Mouse (Mus musculus): ENCODE data around the gene Samd5. TPM values are rescaled to one million over a fixed set of nuclear protein-coding genes. Genes with fewer than 3 reads are reported as not detected.

The Samd5 gene
- polyA plus RNA-seq, 1 experiment from 2014 or later = 2.5 TPM

- no peak overlapping the region for H3K9ac ChIP-seq (replicated peaks; ENCODE audit: low read length)
- no peaks in the 10 kb centered on the region for H3K36me3 ChIP-seq (ENCODE audit: insufficient read depth, low read length)
- no peaks in the 10 kb centered on the region for H3K27me3 ChIP-seq (ENCODE audit: insufficient read depth, low read length)
- no peaks in the 10 kb centered on the region for H3K9me3 ChIP-seq (ENCODE audit: low read length)
- WGBS = 71% methylated on average over 2 of the region's 2 CpGs
- no peak overlapping the region for H3K27ac ChIP-seq (ENCODE audit: low read length)
- H3K4me3 ChIP-seq (ENCODE audit: low read length) = no peak overlapping the region
- H3K4me2 ChIP-seq (replicated peaks; ENCODE audit: low read depth, low read length) = no peak overlapping the region
- H3K4me1 ChIP-seq (ENCODE audit: insufficient read depth, low read length) = peaks cover 11% of the 10 kb centered on the region; the same call in 1 of the 2 replicates
- ATAC-seq (ENCODE audit: low FRiP score, low TSS enrichment) = no peak
Observed at GRCm38 (mm10) chr10:9640056-9640455, 35.0 kb downstream of the Samd5 start.

GRCm38 (mm10) chr10:9625356-9625755, 49.7 kb downstream of the Samd5 start:
- no peak for ATAC-seq (ENCODE audit: low FRiP score, low TSS enrichment)
- WGBS = 72% methylated on average over 1 of the region's 1 CpGs
- Histone ChIP-seq H3K27ac (ENCODE audit: low read length) (no peak overlapping the region), H3K27me3 (ENCODE audit: insufficient read depth, low read length) (no peaks in the 10 kb centered on the region), H3K4me2 (replicated peaks; ENCODE audit: low read depth, low read length) (no peak overlapping the region), H3K4me3 (ENCODE audit: low read length) (no peak overlapping the region), H3K9me3 (ENCODE audit: low read length) (no peaks in the 10 kb centered on the region), H3K36me3 (ENCODE audit: insufficient read depth, low read length) (no peaks in the 10 kb centered on the region), H3K4me1 (ENCODE audit: insufficient read depth, low read length) (peaks cover 6% of the 10 kb centered on the region), H3K9ac (replicated peaks; ENCODE audit: low read length) (no peak overlapping the region)

GRCm38 (mm10) chr10:9621926-9622688, 52.9 kb downstream of the Samd5 start:
- H3K9me3 ChIP-seq (ENCODE audit: low read length) = no peaks in the 10 kb centered on the region
- H3K4me2 ChIP-seq (replicated peaks; ENCODE audit: low read depth, low read length) = no peak overlapping the region
- H3K27me3 ChIP-seq (ENCODE audit: insufficient read depth, low read length) = no peaks in the 10 kb centered on the region
- no peak overlapping the region for H3K27ac ChIP-seq (ENCODE audit: low read length)
- H3K4me1 ChIP-seq (ENCODE audit: insufficient read depth, low read length) = peaks cover 6% of the 10 kb centered on the region
- no peak for ATAC-seq (ENCODE audit: low FRiP score, low TSS enrichment)
- H3K9ac ChIP-seq (replicated peaks; ENCODE audit: low read length) = no peak overlapping the region
- H3K4me3 ChIP-seq (ENCODE audit: low read length) = no peak overlapping the region
- 86% methylated on average over 3 of the region's 3 CpGs for WGBS
- H3K36me3 ChIP-seq (ENCODE audit: insufficient read depth, low read length) = no peaks in the 10 kb centered on the region

- Histone ChIP-seq H3K27ac (ENCODE audit: low read length) (0 out of 2 replicates have a peak overlapping the region, but pooled peaks have one; percentile 43), H3K36me3 (ENCODE audit: insufficient read depth, low read length) (no peaks in the 10 kb centered on the region), H3K4me2 (replicated peaks; ENCODE audit: low read depth, low read length) (no peak overlapping the region), H3K4me1 (ENCODE audit: insufficient read depth, low read length) (peaks cover 6% of the 10 kb centered on the region), H3K9me3 (ENCODE audit: low read length) (no peaks in the 10 kb centered on the region), H3K9ac (replicated peaks; ENCODE audit: low read length) (no peak overlapping the region), H3K4me3 (ENCODE audit: low read length) (no peak overlapping the region), H3K27me3 (ENCODE audit: insufficient read depth, low read length) (no peaks in the 10 kb centered on the region)
- ATAC-seq (ENCODE audit: low FRiP score, low TSS enrichment) = no peak
- WGBS = 60% methylated on average over 1 of the region's 1 CpGs
Observed at GRCm38 (mm10) chr10:9621055-9621454, 54.0 kb downstream of the Samd5 start.

GRCm38 (mm10) chr10:9615009-9615408, 60.0 kb downstream of the Samd5 start:
- H3K36me3 ChIP-seq (ENCODE audit: insufficient read depth, low read length) = no peaks in the 10 kb centered on the region
- no peaks in the 10 kb centered on the region for H3K27me3 ChIP-seq (ENCODE audit: insufficient read depth, low read length)
- ATAC-seq (ENCODE audit: low FRiP score, low TSS enrichment) = no peak
- H3K9me3 ChIP-seq (ENCODE audit: low read length) = no peaks in the 10 kb centered on the region
- H3K4me1 ChIP-seq (ENCODE audit: insufficient read depth, low read length) = no peaks in the 10 kb centered on the region
- no peak overlapping the region for H3K27ac ChIP-seq (ENCODE audit: low read length)
- no peak overlapping the region for H3K4me2 ChIP-seq (replicated peaks; ENCODE audit: low read depth, low read length)
- H3K9ac ChIP-seq (replicated peaks; ENCODE audit: low read length) = no peak overlapping the region
- no peak overlapping the region for H3K4me3 ChIP-seq (ENCODE audit: low read length)

GRCm38 (mm10) chr10:9608854-9609253, 66.2 kb downstream of the Samd5 start:
- no peak overlapping the region for H3K4me2 ChIP-seq (replicated peaks; ENCODE audit: low read depth, low read length)
- no peak overlapping the region for H3K9ac ChIP-seq (replicated peaks; ENCODE audit: low read length)
- H3K27ac ChIP-seq (ENCODE audit: low read length) = no peak overlapping the region
- no peaks in the 10 kb centered on the region for H3K4me1 ChIP-seq (ENCODE audit: insufficient read depth, low read length)
- 85% methylated on average over 4 of the region's 4 CpGs for WGBS
- no peaks in the 10 kb centered on the region for H3K27me3 ChIP-seq (ENCODE audit: insufficient read depth, low read length)
- H3K4me3 ChIP-seq (ENCODE audit: low read length) = no peak overlapping the region
- H3K9me3 ChIP-seq (ENCODE audit: low read length) = no peaks in the 10 kb centered on the region
- no peaks in the 10 kb centered on the region for H3K36me3 ChIP-seq (ENCODE audit: insufficient read depth, low read length)
- no peak for ATAC-seq (ENCODE audit: low FRiP score, low TSS enrichment)

DNA sequence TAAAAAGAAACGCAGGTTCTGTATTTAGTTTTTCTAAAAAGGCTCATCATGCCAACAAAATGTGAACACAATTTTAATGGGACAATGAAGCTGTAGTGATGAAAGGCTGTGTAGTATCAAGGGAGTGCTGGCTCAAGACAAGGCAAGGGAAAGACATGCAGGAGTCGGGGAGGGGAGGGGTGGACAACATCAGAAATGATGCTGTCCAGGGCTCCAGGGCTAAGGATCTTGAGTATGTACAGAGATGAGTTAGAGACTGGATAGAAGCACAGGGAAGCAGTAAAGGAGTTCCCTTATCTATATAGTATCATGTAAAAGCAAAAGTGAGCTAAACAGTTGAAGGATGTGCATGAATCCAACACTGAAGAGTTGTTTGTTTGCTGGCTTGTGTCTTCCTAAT, 67.9 kb downstream of the Samd5 start:
- H3K4me2 ChIP-seq (replicated peaks; ENCODE audit: low read depth, low read length) = no peak overlapping the region
- H3K27ac ChIP-seq (ENCODE audit: low read length) = no peak overlapping the region
- no peaks in the 10 kb centered on the region for H3K9me3 ChIP-seq (ENCODE audit: low read length)
- no peaks in the 10 kb centered on the region for H3K27me3 ChIP-seq (ENCODE audit: insufficient read depth, low read length)
- WGBS = 81% methylated on average over 2 of the region's 2 CpGs
- H3K9ac ChIP-seq (replicated peaks; ENCODE audit: low read length) = no peak overlapping the region
- H3K4me3 ChIP-seq (ENCODE audit: low read length) = no peak overlapping the region
- H3K4me1 ChIP-seq (ENCODE audit: insufficient read depth, low read length) = no peaks in the 10 kb centered on the region
- H3K36me3 ChIP-seq (ENCODE audit: insufficient read depth, low read length) = no peaks in the 10 kb centered on the region
- ATAC-seq (ENCODE audit: low FRiP score, low TSS enrichment) = no peak

DNA sequence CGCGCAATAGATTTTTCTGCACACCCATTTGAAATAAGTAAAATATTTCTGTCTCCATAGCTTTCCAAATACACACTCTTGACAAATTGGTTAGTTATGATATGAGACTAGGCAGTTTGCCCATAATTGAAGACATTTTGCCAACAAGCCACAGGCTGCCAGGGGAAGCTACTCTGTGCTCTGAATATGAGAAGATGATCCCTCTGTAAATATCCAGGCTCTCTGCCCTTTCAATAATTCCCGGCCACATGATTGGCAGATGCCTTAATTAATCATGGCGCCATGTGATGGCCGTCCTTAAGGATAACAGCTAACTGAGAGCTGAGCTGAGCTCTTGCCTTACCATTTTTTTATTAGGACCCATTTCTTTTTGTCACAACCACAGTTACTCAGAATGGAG, 69.4 kb downstream of the Samd5 start:
- H3K4me3 ChIP-seq (ENCODE audit: low read length) = no peak overlapping the region
- H3K9ac ChIP-seq (replicated peaks; ENCODE audit: low read length) = no peak overlapping the region
- H3K4me1 ChIP-seq (ENCODE audit: insufficient read depth, low read length) = no peaks in the 10 kb centered on the region
- no peak overlapping the region for H3K4me2 ChIP-seq (replicated peaks; ENCODE audit: low read depth, low read length)
- H3K27ac ChIP-seq (ENCODE audit: low read length) = no peak overlapping the region
- H3K9me3 ChIP-seq (ENCODE audit: low read length) = no peaks in the 10 kb centered on the region
- 95% methylated on average over 5 of the region's 5 CpGs for WGBS
- H3K36me3 ChIP-seq (ENCODE audit: insufficient read depth, low read length) = no peaks in the 10 kb centered on the region
- no peaks in the 10 kb centered on the region for H3K27me3 ChIP-seq (ENCODE audit: insufficient read depth, low read length)
- no peak for ATAC-seq (ENCODE audit: low FRiP score, low TSS enrichment)

- ATAC-seq (ENCODE audit: low FRiP score, low TSS enrichment) = no peak
- no peak overlapping the region for H3K27ac ChIP-seq (ENCODE audit: low read length)
- WGBS = 72% methylated on average over 5 of the region's 5 CpGs
Observed at GRCm38 (mm10) chr10:9603290-9603689, 71.7 kb downstream of the Samd5 start.

DNA sequence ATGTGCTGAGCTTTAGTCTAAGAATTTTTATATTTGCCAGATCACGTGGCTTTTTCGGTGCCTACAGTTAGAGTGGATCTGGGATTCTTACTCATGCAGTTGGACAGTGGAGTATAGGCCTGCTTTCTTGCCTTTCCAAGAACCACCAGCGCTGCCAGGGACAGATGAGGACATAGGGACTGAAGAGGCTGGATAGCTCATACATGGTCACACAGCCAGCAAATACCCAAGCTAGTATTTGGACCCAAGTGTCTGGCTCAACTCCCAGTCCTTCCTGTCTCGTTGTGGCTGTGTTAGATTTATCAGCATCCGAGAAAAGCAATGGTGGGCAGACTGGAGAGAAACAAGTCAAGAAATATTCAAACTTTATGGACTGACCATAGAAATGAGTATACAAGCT, 72.2 kb downstream of the Samd5 start:
- Histone ChIP-seq H3K36me3 (ENCODE audit: insufficient read depth, low read length) (no peaks in the 10 kb centered on the region), H3K27me3 (ENCODE audit: insufficient read depth, low read length) (no peaks in the 10 kb centered on the region), H3K4me1 (ENCODE audit: insufficient read depth, low read length) (no peaks in the 10 kb centered on the region), H3K9me3 (ENCODE audit: low read length) (no peaks in the 10 kb centered on the region), H3K4me2 (replicated peaks; ENCODE audit: low read depth, low read length) (no peak overlapping the region), H3K9ac (replicated peaks; ENCODE audit: low read length) (no peak overlapping the region), H3K4me3 (ENCODE audit: low read length) (no peak overlapping the region), H3K27ac (ENCODE audit: low read length) (no peak overlapping the region)
- ATAC-seq (ENCODE audit: low FRiP score, low TSS enrichment) = no peak
- 74% methylated on average over 5 of the region's 5 CpGs for WGBS

More at GRCm38 (mm10) chr10:9603290-9603689, 71.7 kb downstream of the Samd5 start:
- H3K4me1 ChIP-seq (ENCODE audit: insufficient read depth, low read length) = no peaks in the 10 kb centered on the region
- H3K4me2 ChIP-seq (replicated peaks; ENCODE audit: low read depth, low read length) = no peak overlapping the region
- H3K9ac ChIP-seq (replicated peaks; ENCODE audit: low read length) = no peak overlapping the region
- no peak overlapping the region for H3K4me3 ChIP-seq (ENCODE audit: low read length)
- H3K36me3 ChIP-seq (ENCODE audit: insufficient read depth, low read length) = no peaks in the 10 kb centered on the region
- no peaks in the 10 kb centered on the region for H3K9me3 ChIP-seq (ENCODE audit: low read length)
- H3K27me3 ChIP-seq (ENCODE audit: insufficient read depth, low read length) = no peaks in the 10 kb centered on the region

Measured in kidney, embryonic 16.5 days (tissue).